Mouse (Mus musculus) cerebellum, postnatal 25 days (tissue): ENCODE measurements around the gene Abhd12.
"Not testable (repeated sequence)": the region's sequence is repeated elsewhere in the genome, so short reads cannot be mapped to it uniquely, and the experiment has no call there.

Experiments used
- DNase-seq, 2 experiments: peaks; one replicate each; pipeline ENCODE4 v3.0.0; 2021; ENCODE audit warnings: mixed read lengths in 2 of 2

Gene Abhd12

GRCm38 (mm10) chr2:150909429-150910039, 5.0 kb upstream of the Abhd12 start:
- DNase-seq: peak; percentile 86 to 89

- not testable (repeated sequence) for DNase-seq
These were observed 4.3 kb upstream of the Abhd12 start for GRCm38 (mm10) chr2:150908881-150909280.

GRCm38 (mm10) chr2:150904936-150905450, 452 bp upstream of the Abhd12 start, which contains the start of gene Gins1:
TSS of gene Gins1 (plus strand) at chr2:150905400.
- DNase-seq: no peak

GRCm38 (mm10) chr2:150902347-150902746, 2.2 kb downstream of the Abhd12 start:
- no peak for DNase-seq

- no peak for DNase-seq
These were observed 4.2 kb downstream of the Abhd12 start for GRCm38 (mm10) chr2:150900341-150900740.

GRCm38 (mm10) chr2:150895691-150896252, 8.8 kb downstream of the Abhd12 start:
- no peak for DNase-seq

- no peak for DNase-seq
These were observed 9.8 kb downstream of the Abhd12 start for GRCm38 (mm10) chr2:150894617-150895267.

- no peak for DNase-seq
These were observed 17.2 kb downstream of the Abhd12 start for GRCm38 (mm10) chr2:150887370-150887769.

- no peak for DNase-seq
These were observed 18.2 kb downstream of the Abhd12 start for GRCm38 (mm10) chr2:150886315-150886714.

GRCm38 (mm10) chr2:150885814-150886213, 18.7 kb downstream of the Abhd12 start:
- DNase-seq: no peak

- no peak for DNase-seq
These were observed 19.8 kb downstream of the Abhd12 start for GRCm38 (mm10) chr2:150884779-150885110.

- no peak for DNase-seq
These were observed 20.3 kb downstream of the Abhd12 start for GRCm38 (mm10) chr2:150884075-150884778.

- DNase-seq: no peak
These were observed 27.0 kb downstream of the Abhd12 start for GRCm38 (mm10) chr2:150877561-150877960.

GRCm38 (mm10) chr2:150875226-150875625, 29.3 kb downstream of the Abhd12 start:
- DNase-seq: no peak

GRCm38 (mm10) chr2:150874508-150874907, 30.0 kb downstream of the Abhd12 start:
- DNase-seq: peak in 1 of 2 experiments; percentile 43

GRCm38 (mm10) chr2:150869446-150869845, 35.1 kb downstream of the Abhd12 start:
- DNase-seq: no peak

- DNase-seq: no peak
These were observed 37.5 kb downstream of the Abhd12 start for GRCm38 (mm10) chr2:150867021-150867420.

- DNase-seq: no peak
These were observed 43.4 kb downstream of the Abhd12 start for GRCm38 (mm10) chr2:150861128-150861527.

GRCm38 (mm10) chr2:150859709-150860470, 44.7 kb downstream of the Abhd12 start:
- DNase-seq: no peak

GRCm38 (mm10) chr2:150858724-150859487, 45.6 kb downstream of the Abhd12 start:
- DNase-seq: no peak

GRCm38 (mm10) chr2:150855186-150855585, 49.4 kb downstream of the Abhd12 start:
- DNase-seq: no peak

- no peak for DNase-seq
These were observed 53.3 kb downstream of the Abhd12 start for GRCm38 (mm10) chr2:150851251-150851650.
